Mouse (Mus musculus): ENCODE results near the gene Agr2. TPM values are rescaled to one million over a fixed set of nuclear protein-coding genes. Genes with fewer than 3 reads are reported as not detected.
A peak's percentile ranks its signal among the peaks of the same experiment; 100 is the strongest.

Gene Agr2
- total RNA-seq, 2 experiments from 2014 or later: not detected

- Histone ChIP-seq H3K4me3 (no peak overlapping the region), H3K27ac (no peak overlapping the region)
- intact Hi-C loops (cut with DNase I): loop anchor here (2.0 kb wide), 1 partner anchor 99 kb away; no protein-coding TSS in a partner anchor
- peak; percentile 65 for TF ChIP-seq CTCF (IDR thresholded peaks at IDR 0.05)
- DNase-seq (ENCODE audit: extremely low spot score in 1 of 2, low spot score in 2 of 2): no peak
Measured at GRCm38 (mm10) chr12:35995799-35996198, 3.1 kb downstream of the Agr2 start.

- DNase-seq (ENCODE audit: extremely low spot score in 1 of 2, low spot score in 2 of 2): no peak
- Histone ChIP-seq H3K4me3 (no peak overlapping the region), H3K27ac (no peak overlapping the region)
- intact Hi-C loops (cut with DNase I): no loop called here
- no peak for TF ChIP-seq CTCF (IDR thresholded peaks at IDR 0.05)
Measured at GRCm38 (mm10) chr12:36004714-36005113, 12.0 kb downstream of the Agr2 start.

- DNase-seq (ENCODE audit: extremely low spot score in 1 of 2, low spot score in 2 of 2): no peak
- no peak for TF ChIP-seq CTCF (IDR thresholded peaks at IDR 0.05)
- Histone ChIP-seq H3K4me3 (no peak overlapping the region), H3K27ac (no peak overlapping the region)
- intact Hi-C loops (cut with DNase I): no loop called here
Measured at GRCm38 (mm10) chr12:36007581-36007980, 14.9 kb downstream of the Agr2 start.

GRCm38 (mm10) chr12:36008364-36009047, 15.8 kb downstream of the Agr2 start:
- DNase-seq (ENCODE audit: extremely low spot score in 1 of 2, low spot score in 2 of 2): no peak
- Histone ChIP-seq H3K27ac (no peak overlapping the region), H3K4me3 (no peak overlapping the region)
- no peak for TF ChIP-seq CTCF (IDR thresholded peaks at IDR 0.05)
- intact Hi-C loops (cut with DNase I): no loop called here

GRCm38 (mm10) chr12:36013216-36013910, 20.7 kb downstream of the Agr2 start:
- intact Hi-C loops (cut with DNase I): no loop called here

GRCm38 (mm10) chr12:36017791-36018190, 25.1 kb downstream of the Agr2 start:
- Histone ChIP-seq H3K4me3 (no peak overlapping the region), H3K27ac (no peak overlapping the region)
- peak; percentile 36 for TF ChIP-seq CTCF (IDR thresholded peaks at IDR 0.05)
- peak in 1 of 2 experiments; percentile 34 for DNase-seq (ENCODE audit: extremely low spot score in 1 of 2, low spot score in 2 of 2)
- intact Hi-C loops (cut with DNase I): no loop called here

More at GRCm38 (mm10) chr12:36013216-36013910, 20.7 kb downstream of the Agr2 start:
- Histone ChIP-seq H3K4me3 (no peak overlapping the region), H3K27ac (no peak overlapping the region)
- no peak for TF ChIP-seq CTCF (IDR thresholded peaks at IDR 0.05)
- DNase-seq (ENCODE audit: extremely low spot score in 1 of 2, low spot score in 2 of 2): no peak

- no peak overlapping the region for H3K27ac ChIP-seq
- TF ChIP-seq CTCF (IDR thresholded peaks at IDR 0.05): no peak
- no peak overlapping the region for H3K4me3 ChIP-seq
- DNase-seq (ENCODE audit: extremely low spot score in 1 of 2, low spot score in 2 of 2): no peak
- intact Hi-C loops (cut with DNase I): no loop called here
Measured at GRCm38 (mm10) chr12:36019572-36019971, 26.9 kb downstream of the Agr2 start.

GRCm38 (mm10) chr12:36020081-36020480, 27.4 kb downstream of the Agr2 start:
- no peak overlapping the region for H3K27ac ChIP-seq
- TF ChIP-seq CTCF (IDR thresholded peaks at IDR 0.05): no peak
- no peak for DNase-seq (ENCODE audit: extremely low spot score in 1 of 2, low spot score in 2 of 2)
- H3K4me3 ChIP-seq: no peak overlapping the region
- intact Hi-C loops (cut with DNase I): no loop called here

GRCm38 (mm10) chr12:36020710-36021109, 28.0 kb downstream of the Agr2 start:
- H3K27ac ChIP-seq: no peak overlapping the region
- DNase-seq (ENCODE audit: extremely low spot score in 1 of 2, low spot score in 2 of 2): no peak
- H3K4me3 ChIP-seq: no peak overlapping the region
- intact Hi-C loops (cut with DNase I): no loop called here
- TF ChIP-seq CTCF (IDR thresholded peaks at IDR 0.05): no peak

GRCm38 (mm10) chr12:36026126-36026525, 33.4 kb downstream of the Agr2 start:
- no peak for DNase-seq (ENCODE audit: extremely low spot score in 1 of 2, low spot score in 2 of 2)
- Histone ChIP-seq H3K27ac (no peak overlapping the region), H3K4me3 (no peak overlapping the region)
- no peak for TF ChIP-seq CTCF (IDR thresholded peaks at IDR 0.05)
- intact Hi-C loops (cut with DNase I): loop anchor here (2.0 to 5.0 kb wide), 2 partner anchors 86 to 131 kb away; partner anchors contain the start of gene Ankmy2

- peak overlapping the region; percentile 59 for H3K27ac ChIP-seq
- intact Hi-C loops (cut with DNase I): loop anchor here (2.0 to 5.0 kb wide), 2 partner anchors 85 to 130 kb away; partner anchors contain the start of gene Ankmy2
Measured at GRCm38 (mm10) chr12:36027171-36027570, 34.5 kb downstream of the Agr2 start.

GRCm38 (mm10) chr12:36028968-36029645, 36.4 kb downstream of the Agr2 start:
- Histone ChIP-seq H3K27ac (peak overlapping the region; percentile 76), H3K4me3 (no peak overlapping the region)
- DNase-seq (ENCODE audit: extremely low spot score in 1 of 2, low spot score in 2 of 2): peak in 1 of 2 experiments; percentile 40
- intact Hi-C loops (cut with DNase I): loop anchor here (1.0 to 5.0 kb wide), 3 partner anchors 11 to 83 kb away; no protein-coding TSS in a partner anchor
- no peak for TF ChIP-seq CTCF (IDR thresholded peaks at IDR 0.05)

More at GRCm38 (mm10) chr12:36027171-36027570, 34.5 kb downstream of the Agr2 start:
- H3K4me3 ChIP-seq: no peak overlapping the region
- DNase-seq (ENCODE audit: extremely low spot score in 1 of 2, low spot score in 2 of 2): no peak
- no peak for TF ChIP-seq CTCF (IDR thresholded peaks at IDR 0.05)
